Mouse (Mus musculus): ENCODE data around the gene Syt2.

- TF ChIP-seq GATA1 (IDR thresholded peaks at IDR 0.05; ENCODE audit: low read length) (no peak), TAL1 (IDR thresholded peaks at IDR 0.05; ENCODE audit: low read length) (no peak)
Observed at GRCm38 (mm10) chr1:134771999-134772398, 125.5 kb downstream of the Syt2 start.

All from erythroblast, embryonic 14.5 days (primary cell).